In genomic region chr19:5039301-5040114, GRCm38 (mm10) we compare ENCODE assay signal across 9 mouse cellular contexts. TPM values are rescaled to one million over a fixed set of nuclear protein-coding genes. Genes with fewer than 3 reads are reported as not detected.
A peak's percentile ranks its signal among the peaks of the same experiment; 100 is the strongest.
DNase-seq lines count a peak whose midpoint lies in the region; ATAC-seq and TF ChIP-seq lines count a peak whose summit lies in the region.
"Had no signal": no experiment of that assay in that cellular context is flagged by ENCODE, and none has a peak within 500 bp of the region (broad histone marks: within the 10 kb centered on the region; RNA-seq: fewer than 3 reads in every experiment).

No protein-coding gene starts in this region.

- H3K4me2 ChIP-seq in heart, embryonic 11.5 days: peak overlapping the region; percentile 95
- H3K4me2 ChIP-seq in embryonic facial prominence, embryonic 15.5 days (replicated peaks): peak overlapping the region; percentile 95
- H3K4me2 ChIP-seq in midbrain, embryonic 14.5 days (ENCODE audit: low read length): peak overlapping the region; percentile 86

- H3K9ac ChIP-seq in heart, embryonic 11.5 days (ENCODE audit: low read depth, low read length): peak overlapping the region; percentile 88
- H3K9ac ChIP-seq in ES-Bruce4 (ENCODE audit: low read depth, poor library complexity, severe bottlenecking): peak overlapping the region; percentile 38
- peak overlapping the region; percentile 98 for H3K9ac ChIP-seq in embryonic facial prominence, embryonic 15.5 days
- peak overlapping the region; percentile 94 for H3K9ac ChIP-seq in midbrain, embryonic 14.5 days (replicated peaks; ENCODE audit: low read length)

- H3K36me3 ChIP-seq in heart, embryonic 11.5 days (ENCODE audit: control insufficient read depth, insufficient read depth, low read length): no peaks in the 10 kb centered on the region
- no peaks in the 10 kb centered on the region for H3K36me3 ChIP-seq in ES-Bruce4 (ENCODE audit: control insufficient read depth, insufficient read depth, low read length, poor library complexity, severe bottlenecking)
- 0 out of 2 replicates have a peak, but pooled peaks cover 8% of the 10 kb centered on the region for H3K36me3 ChIP-seq in embryonic facial prominence, embryonic 15.5 days
- H3K36me3 ChIP-seq in kidney, adult 2 months (ENCODE audit: control insufficient read depth, insufficient read depth, low read length): no peaks in the 10 kb centered on the region
- 0 out of 2 replicates have a peak, but pooled peaks cover 4% of the 10 kb centered on the region for H3K36me3 ChIP-seq in midbrain, embryonic 14.5 days (ENCODE audit: control insufficient read depth, insufficient read depth, low read length)

- H3K27me3 ChIP-seq in heart, embryonic 11.5 days (ENCODE audit: control insufficient read depth, insufficient read depth, low read length): no peaks in the 10 kb centered on the region
- H3K27me3 ChIP-seq in ES-Bruce4 (ENCODE audit: control insufficient read depth, insufficient read depth, low read length, poor library complexity, severe bottlenecking): no peaks in the 10 kb centered on the region
- no peaks in the 10 kb centered on the region for H3K27me3 ChIP-seq in embryonic facial prominence, embryonic 15.5 days
- no peaks in the 10 kb centered on the region for H3K27me3 ChIP-seq in kidney, adult 2 months (replicated peaks; ENCODE audit: control insufficient read depth, insufficient read depth, low read length)
- no peaks in the 10 kb centered on the region for H3K27me3 ChIP-seq in midbrain, embryonic 14.5 days (ENCODE audit: control insufficient read depth, insufficient read depth, low read length)

- no peak for TF ChIP-seq CTCF in ES-Bruce4 (IDR thresholded peaks at IDR 0.05; ENCODE audit: low read depth, low read length)
- TF ChIP-seq CTCF in kidney, adult 2 months (conservative IDR thresholded peaks at IDR 0.05; ENCODE audit: insufficient read depth, insufficient read length, low read depth, low read length): no peak

- no peak for ATAC-seq in heart, embryonic 11.5 days (replicated peaks; ENCODE audit: insufficient number of reproducible peaks, low FRiP score, low TSS enrichment)
- ATAC-seq in embryonic facial prominence, embryonic 15.5 days (ENCODE audit: insufficient number of reproducible peaks, low FRiP score, low TSS enrichment, low read depth): peak; percentile 7; the same call in 1 of the 2 replicates
- ATAC-seq in midbrain, embryonic 14.5 days (ENCODE audit: low FRiP score, low TSS enrichment): no peak; the same call in 1 of the 2 replicates
- no peak for ATAC-seq in erythroid progenitor cell, adult 5-6 weeks (replicated peaks; ENCODE audit: low FRiP score, poor library complexity, severe bottlenecking)

- no peak for TF ChIP-seq EP300 in ES-Bruce4 (IDR thresholded peaks at IDR 0.05; ENCODE audit: insufficient read depth, low read depth, low read length)

- H3K27ac ChIP-seq in heart, embryonic 11.5 days (ENCODE audit: low read depth, low read length): no peak overlapping the region
- no peak overlapping the region for H3K27ac ChIP-seq in ES-Bruce4 (ENCODE audit: insufficient read depth, low read length)
- H3K27ac ChIP-seq in embryonic facial prominence, embryonic 15.5 days (replicated peaks): peak overlapping the region; percentile 85
- no peak overlapping the region; the same call in 1 of the 2 replicates for H3K27ac ChIP-seq in kidney, adult 2 months (ENCODE audit: insufficient read depth, low read depth, low read length)
- peak overlapping the region; percentile 86 for H3K27ac ChIP-seq in midbrain, embryonic 14.5 days (replicated peaks; ENCODE audit: low read depth, low read length)

- peak overlapping the region; percentile 76 for H3K4me3 ChIP-seq in heart, embryonic 11.5 days (ENCODE audit: low read depth, low read length)
- peak overlapping the region; percentile 67 for H3K4me3 ChIP-seq in ES-Bruce4 (ENCODE audit: low read depth, low read length)
- H3K4me3 ChIP-seq in embryonic facial prominence, embryonic 15.5 days (replicated peaks): peak overlapping the region; percentile 71
- H3K4me3 ChIP-seq in kidney, adult 2 months (ENCODE audit: insufficient read depth, low read depth, low read length): peak overlapping the region; percentile 77
- H3K4me3 ChIP-seq in midbrain, embryonic 14.5 days (replicated peaks; ENCODE audit: low read depth, low read length): peak overlapping the region; percentile 89

- no peaks in the 10 kb centered on the region for H3K9me3 ChIP-seq in heart, embryonic 11.5 days (replicated peaks; ENCODE audit: control insufficient read depth, low read length)
- H3K9me3 ChIP-seq in ES-Bruce4 (replicated peaks; ENCODE audit: control insufficient read depth, insufficient read depth, low read length, poor library complexity, severe bottlenecking): no peaks in the 10 kb centered on the region
- H3K9me3 ChIP-seq in embryonic facial prominence, embryonic 15.5 days (replicated peaks): no peaks in the 10 kb centered on the region
- H3K9me3 ChIP-seq in midbrain, embryonic 14.5 days (ENCODE audit: control insufficient read depth, low read length): no peaks in the 10 kb centered on the region

- H3K4me1 ChIP-seq in heart, embryonic 11.5 days (ENCODE audit: control insufficient read depth, insufficient read depth, low read length): peaks cover 20% of the 10 kb centered on the region
- H3K4me1 ChIP-seq in ES-Bruce4 (ENCODE audit: control insufficient read depth, insufficient read depth, low read length): peaks cover 2% of the 10 kb centered on the region
- peaks cover 39% of the 10 kb centered on the region for H3K4me1 ChIP-seq in embryonic facial prominence, embryonic 15.5 days
- H3K4me1 ChIP-seq in kidney, adult 2 months (ENCODE audit: control insufficient read depth, insufficient read depth, low read length): peaks cover 13% of the 10 kb centered on the region
- peaks cover 25% of the 10 kb centered on the region for H3K4me1 ChIP-seq in midbrain, embryonic 14.5 days (ENCODE audit: control insufficient read depth, insufficient read depth, low read length)

- TF ChIP-seq POLR2A in ES-Bruce4 (IDR thresholded peaks at IDR 0.05; ENCODE audit: insufficient read depth, low read length): no peak
- no peak for TF ChIP-seq POLR2A in kidney, adult 2 months (IDR thresholded peaks at IDR 0.05; ENCODE audit: low read depth, low read length)

- DNase-seq in heart, adult 9 months (ENCODE audit: low spot score in 2 of 2): no peak
- peak; percentile 54 for DNase-seq in kidney, adult 2 months
- DNase-seq in midbrain, embryonic 14.5 days: peak; percentile 28
- DNase-seq in adrenal gland, postnatal 25 days: no peak

- WGBS in heart, embryonic 11.5 days (ENCODE audit: insufficient replicate concordance): 15% methylated on average over 41 of the region's 41 CpGs
- 10% methylated on average over 41 of the region's 41 CpGs for WGBS in embryonic facial prominence, embryonic 15.5 days
- WGBS in kidney, adult 2 months: 7% methylated on average over 41 of the region's 41 CpGs
- 11% methylated on average over 41 of the region's 41 CpGs for WGBS in midbrain, embryonic 14.5 days

RNA-seq across cellular contexts. Expression of gene AC124502.3, which starts 0.8 kb away (rescaled TPM):
- 0.93 and 2.0 TPM in 2 replicates for polyA plus RNA-seq in heart, embryonic 11.5 days (2014; fragmentation: Nextera tagmentation; extraction: Ambion mirVana)
- polyA plus RNA-seq in ES-Bruce4 (2011; ENCODE audit: insufficient read depth, insufficient read length, low read depth, missing spikeins): not detected in 2 replicates
- polyA plus RNA-seq in embryonic facial prominence, embryonic 15.5 days (2015; fragmentation: Nextera tagmentation; extraction: Ambion mirVana): 1.9 and 2.0 TPM in 2 replicates
- polyA plus RNA-seq in kidney, adult 2 months (2012; rRNA removed): 0.46 and 0.66 TPM in 2 replicates
- polyA plus RNA-seq in midbrain, embryonic 14.5 days (2014; fragmentation: Nextera tagmentation; extraction: Ambion mirVana): 1.5 and 1.6 TPM in 2 replicates
- total RNA-seq in erythroid progenitor cell, adult 5-6 weeks (2015; ENCODE audit: low replicate concordance): 1.3 and 4.0 TPM in 2 replicates
- total RNA-seq in erythroid progenitor cell, adult 5-6 weeks (2017; ENCODE audit: low replicate concordance): 2.1 TPM in 1 of 2 replicates, not detected in the other
- 1.7 and 9.8 TPM in 2 replicates for total RNA-seq in adrenal gland, postnatal 25 days (2021)

RNA-seq across cellular contexts. Expression of gene B4gat1, which starts 0.9 kb away (rescaled TPM):
- 37.4 and 46.9 TPM in 2 replicates for polyA plus RNA-seq in heart, embryonic 11.5 days (2014; fragmentation: Nextera tagmentation; extraction: Ambion mirVana)
- polyA plus RNA-seq in ES-Bruce4 (2011; ENCODE audit: insufficient read depth, insufficient read length, low read depth, missing spikeins): 8.9 and 10.9 TPM in 2 replicates
- polyA plus RNA-seq in embryonic facial prominence, embryonic 15.5 days (2015; fragmentation: Nextera tagmentation; extraction: Ambion mirVana): 47.2 and 48.4 TPM in 2 replicates
- 45.0 and 50.6 TPM in 2 replicates for polyA plus RNA-seq in kidney, adult 2 months (2012; rRNA removed)
- 69.7 and 77.4 TPM in 2 replicates for polyA plus RNA-seq in midbrain, embryonic 14.5 days (2014; fragmentation: Nextera tagmentation; extraction: Ambion mirVana)
- total RNA-seq in erythroid progenitor cell, adult 5-6 weeks (2015; ENCODE audit: low replicate concordance): not detected in 2 replicates
- 0.68 TPM in 1 of 2 replicates, not detected in the other for total RNA-seq in erythroid progenitor cell, adult 5-6 weeks (2017; ENCODE audit: low replicate concordance)
- 16.3 and 41.8 TPM in 2 replicates for total RNA-seq in adrenal gland, postnatal 25 days (2021)
- total RNA-seq: hematopoietic stem cell, adult 5-6 weeks had no signal

RNA-seq across cellular contexts. Expression of gene Brms1, which starts 1.6 kb away (rescaled TPM):
- 35.3 and 36.4 TPM in 2 replicates for polyA plus RNA-seq in heart, embryonic 11.5 days (2014; fragmentation: Nextera tagmentation; extraction: Ambion mirVana)
- polyA plus RNA-seq in ES-Bruce4 (2011; ENCODE audit: insufficient read depth, insufficient read length, low read depth, missing spikeins): 22.3 and 24.0 TPM in 2 replicates
- polyA plus RNA-seq in embryonic facial prominence, embryonic 15.5 days (2015; fragmentation: Nextera tagmentation; extraction: Ambion mirVana): 42.2 and 48.6 TPM in 2 replicates
- polyA plus RNA-seq in kidney, adult 2 months (2012; rRNA removed): 36.5 and 38.7 TPM in 2 replicates
- polyA plus RNA-seq in midbrain, embryonic 14.5 days (2014; fragmentation: Nextera tagmentation; extraction: Ambion mirVana): 32.0 and 39.0 TPM in 2 replicates
- total RNA-seq in erythroid progenitor cell, adult 5-6 weeks (2015; ENCODE audit: low replicate concordance): 4.6 and 13.0 TPM in 2 replicates
- total RNA-seq in erythroid progenitor cell, adult 5-6 weeks (2017; ENCODE audit: low replicate concordance): 4.5 and 10.9 TPM in 2 replicates
- 21.6 and 32.0 TPM in 2 replicates for total RNA-seq in adrenal gland, postnatal 25 days (2021)

RNA-seq across cellular contexts. Expression of gene Rin1, which starts 10.8 kb away (rescaled TPM):
- polyA plus RNA-seq in heart, embryonic 11.5 days (2014; fragmentation: Nextera tagmentation; extraction: Ambion mirVana): 3.0 and 4.3 TPM in 2 replicates
- 19.2 and 22.7 TPM in 2 replicates for polyA plus RNA-seq in ES-Bruce4 (2011; ENCODE audit: insufficient read depth, insufficient read length, low read depth, missing spikeins)
- polyA plus RNA-seq in embryonic facial prominence, embryonic 15.5 days (2015; fragmentation: Nextera tagmentation; extraction: Ambion mirVana): 2.6 and 4.4 TPM in 2 replicates
- polyA plus RNA-seq in kidney, adult 2 months (2012; rRNA removed): 2.8 and 4.7 TPM in 2 replicates
- polyA plus RNA-seq in midbrain, embryonic 14.5 days (2014; fragmentation: Nextera tagmentation; extraction: Ambion mirVana): 0.58 and 1.6 TPM in 2 replicates
- total RNA-seq in erythroid progenitor cell, adult 5-6 weeks (2015; ENCODE audit: low replicate concordance): 0.42 TPM in 1 of 2 replicates, not detected in the other
- total RNA-seq in erythroid progenitor cell, adult 5-6 weeks (2017; ENCODE audit: low replicate concordance): not detected in 2 replicates
- total RNA-seq in adrenal gland, postnatal 25 days (2021): 5.9 and 6.0 TPM in 2 replicates
- total RNA-seq: hematopoietic stem cell, adult 5-6 weeks had no signal

RNA-seq across cellular contexts. Expression of gene Slc29a2, which starts 15.8 kb away (rescaled TPM):
- 8.2 and 10.3 TPM in 2 replicates for polyA plus RNA-seq in heart, embryonic 11.5 days (2014; fragmentation: Nextera tagmentation; extraction: Ambion mirVana)
- 16.8 and 18.5 TPM in 2 replicates for polyA plus RNA-seq in ES-Bruce4 (2011; ENCODE audit: insufficient read depth, insufficient read length, low read depth, missing spikeins)
- polyA plus RNA-seq in embryonic facial prominence, embryonic 15.5 days (2015; fragmentation: Nextera tagmentation; extraction: Ambion mirVana): 3.5 and 4.9 TPM in 2 replicates
- 14.2 and 14.4 TPM in 2 replicates for polyA plus RNA-seq in kidney, adult 2 months (2012; rRNA removed)
- polyA plus RNA-seq in midbrain, embryonic 14.5 days (2014; fragmentation: Nextera tagmentation; extraction: Ambion mirVana): 6.2 and 8.7 TPM in 2 replicates
- not detected in 2 replicates for total RNA-seq in erythroid progenitor cell, adult 5-6 weeks (2015; ENCODE audit: low replicate concordance)
- not detected in 2 replicates for total RNA-seq in erythroid progenitor cell, adult 5-6 weeks (2017; ENCODE audit: low replicate concordance)
- 4.9 and 5.0 TPM in 2 replicates for total RNA-seq in adrenal gland, postnatal 25 days (2021)

Comparison
In these comparisons a context has a peak if more than half of its experiments do, and no peak if none do; other contexts are left out.
1. H3K27ac ChIP-seq: peak in embryonic facial prominence, embryonic 15.5 days (single experiment) and midbrain, embryonic 14.5 days (single experiment); none in heart, embryonic 11.5 days (single experiment), ES-Bruce4 (single experiment) and kidney, adult 2 months (single experiment).
2. H3K9ac ChIP-seq: peak in every context shown above with its lines; median percentile 98 in embryonic facial prominence, embryonic 15.5 days; 94 in midbrain, embryonic 14.5 days; 88 in heart, embryonic 11.5 days; 38 in ES-Bruce4.
3. DNase-seq: peak in kidney, adult 2 months (single experiment) and midbrain, embryonic 14.5 days (single experiment); none in heart, adult 9 months (0 of 2) and adrenal gland, postnatal 25 days (single experiment).
4. Peak in every context shown above with its lines, with median percentiles within 50 percentile points of each other: H3K4me2 ChIP-seq and H3K4me3 ChIP-seq.